Mouse (Mus musculus): ENCODE results near the gene Olfr351. TPM values are rescaled to one million over a fixed set of nuclear protein-coding genes. Genes with fewer than 3 reads are reported as not detected.

Olfr351 gene
- polyA plus RNA-seq (2015; fragmentation: Illumina TruSeq; extraction: RNeasy Lipid Tissue Mini Kit (QIAGEN cat#74804); ENCODE audit: insufficient read depth, low read depth, low replicate concordance): not detected

DNA sequence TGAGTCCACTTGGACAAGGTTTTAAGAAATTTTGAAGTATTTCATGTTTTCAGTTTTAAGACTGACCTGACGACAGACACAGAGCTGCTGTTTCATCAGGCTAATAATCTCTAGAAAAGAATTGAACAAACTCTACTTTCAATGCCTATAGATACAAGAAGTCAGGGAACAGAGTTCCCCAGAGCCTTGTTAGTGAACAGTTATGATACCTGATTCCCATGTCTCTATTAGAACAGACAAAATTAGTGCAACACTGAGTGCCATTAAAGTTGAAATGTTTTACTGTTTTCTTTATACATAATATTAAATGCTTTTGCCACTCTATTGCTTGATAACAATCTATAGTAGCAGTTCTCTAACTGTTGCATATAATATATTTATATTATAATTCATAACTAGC is at the start of gene Olfr351:
Olfr351 (minus strand) TSS at position 101 of the 400 bp plus-strand sequence.

DNA sequence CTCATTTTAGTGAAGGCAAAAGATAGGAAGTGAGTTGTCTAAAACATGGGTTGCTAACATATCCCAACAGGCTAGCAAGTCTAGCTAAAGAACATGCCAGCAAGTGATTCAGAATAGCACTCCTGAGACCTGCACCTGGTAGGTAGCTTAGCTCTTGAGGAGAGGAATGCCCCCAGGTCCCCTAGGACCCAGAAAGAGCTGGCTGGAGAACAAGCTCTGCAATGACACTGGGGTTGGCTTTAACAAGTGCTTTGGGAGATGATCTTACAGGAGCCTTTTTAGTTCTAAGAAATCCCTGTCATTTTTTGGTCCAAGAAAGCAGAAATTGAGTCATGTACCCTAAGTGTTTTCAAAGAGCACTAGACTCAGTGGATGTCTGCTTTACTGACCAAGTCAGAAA is 42.9 kb upstream of the Olfr351 start, which contains the start of gene Olfr354:
Olfr354 (plus strand) TSS at position 301 of the 400 bp plus-strand sequence.

GRCm38 (mm10) chr2:36892836-36893235 is 30.4 kb upstream of the Olfr351 start, which contains the start of gene Olfr353:
Olfr353 (minus strand) TSS chr2:36892936.

DNA sequence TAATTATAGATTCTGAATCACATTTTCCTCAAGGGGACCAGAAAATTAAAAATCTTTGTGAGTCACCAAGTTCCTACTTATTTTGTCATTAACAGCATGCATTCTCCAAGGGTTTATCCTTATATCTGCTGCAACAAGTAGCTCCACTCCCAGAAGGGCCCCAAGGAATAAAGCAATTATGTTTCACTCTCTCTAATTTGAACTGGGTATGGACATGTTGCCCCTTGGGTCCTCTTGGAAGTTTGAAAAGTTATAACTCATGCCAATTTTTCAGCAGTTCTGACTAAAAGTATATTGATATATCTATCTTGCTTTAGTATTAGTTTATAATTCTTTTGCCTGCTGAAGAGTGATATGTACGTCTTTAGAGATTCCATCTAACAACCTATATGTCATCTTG is 5.7 kb upstream of the Olfr351 start, which contains the start of gene Olfr352:
Olfr352 (plus strand) TSS at position 301 of the 400 bp plus-strand sequence.

DNA sequence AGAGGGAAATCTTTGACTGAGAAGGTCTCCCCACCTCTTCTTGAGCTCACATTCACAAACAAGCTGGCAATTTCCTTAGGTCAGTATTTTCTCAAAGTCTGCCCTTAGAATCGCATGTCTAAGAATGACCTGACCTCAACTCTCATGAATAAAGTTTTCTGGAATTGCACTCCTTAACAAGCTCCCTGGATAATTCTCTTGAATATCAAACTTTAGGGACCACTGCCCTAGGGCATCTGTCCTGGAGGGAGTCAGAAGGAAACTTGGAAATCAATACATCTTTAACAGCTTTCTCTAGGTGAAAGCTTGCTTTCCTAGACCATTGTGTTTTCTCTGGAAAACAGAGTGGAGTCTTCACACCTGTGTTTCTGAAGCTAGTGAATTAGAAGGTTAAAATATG is 16.4 kb downstream of the Olfr351 start, which contains the start of gene Olfr350:
Olfr350 (plus strand) TSS at position 301 of the 400 bp plus-strand sequence.

GRCm38 (mm10) chr2:36816932-36817331 is 45.5 kb downstream of the Olfr351 start, which contains the start of gene Olfr3:
Olfr3 (minus strand) TSS chr2:36817032.

Other genes with a start within 250 kb of the Olfr351 start
- gene Olfr345, start 222.6 kb downstream of the Olfr351 start, polyA plus RNA-seq (2015; fragmentation: Illumina TruSeq; extraction: RNeasy Lipid Tissue Mini Kit (QIAGEN cat#74804); ENCODE audit: insufficient read depth, low read depth, low replicate concordance): not detected
- gene Olfr346, start 176.9 kb downstream of the Olfr351 start, polyA plus RNA-seq (2015; fragmentation: Illumina TruSeq; extraction: RNeasy Lipid Tissue Mini Kit (QIAGEN cat#74804); ENCODE audit: insufficient read depth, low read depth, low replicate concordance): not detected
- gene Olfr347, start 130.8 kb downstream of the Olfr351 start, polyA plus RNA-seq (2015; fragmentation: Illumina TruSeq; extraction: RNeasy Lipid Tissue Mini Kit (QIAGEN cat#74804); ENCODE audit: insufficient read depth, low read depth, low replicate concordance): not detected
- gene Olfr348, start 78.4 kb downstream of the Olfr351 start, polyA plus RNA-seq (2015; fragmentation: Illumina TruSeq; extraction: RNeasy Lipid Tissue Mini Kit (QIAGEN cat#74804); ENCODE audit: insufficient read depth, low read depth, low replicate concordance): not detected
- gene Olfr50, start 72.1 kb downstream of the Olfr351 start, polyA plus RNA-seq (2015; fragmentation: Illumina TruSeq; extraction: RNeasy Lipid Tissue Mini Kit (QIAGEN cat#74804); ENCODE audit: insufficient read depth, low read depth, low replicate concordance): not detected
- gene Olfr3, start 45.6 kb downstream of the Olfr351 start, polyA plus RNA-seq (2015; fragmentation: Illumina TruSeq; extraction: RNeasy Lipid Tissue Mini Kit (QIAGEN cat#74804); ENCODE audit: insufficient read depth, low read depth, low replicate concordance): not detected
- not detected for gene Olfr350, start 16.4 kb downstream of the Olfr351 start, polyA plus RNA-seq (2015; fragmentation: Illumina TruSeq; extraction: RNeasy Lipid Tissue Mini Kit (QIAGEN cat#74804); ENCODE audit: insufficient read depth, low read depth, low replicate concordance)
- not detected for gene Olfr352, start 5.8 kb upstream of the Olfr351 start, polyA plus RNA-seq (2015; fragmentation: Illumina TruSeq; extraction: RNeasy Lipid Tissue Mini Kit (QIAGEN cat#74804); ENCODE audit: insufficient read depth, low read depth, low replicate concordance)
- not detected for gene Olfr353, start 30.3 kb upstream of the Olfr351 start, polyA plus RNA-seq (2015; fragmentation: Illumina TruSeq; extraction: RNeasy Lipid Tissue Mini Kit (QIAGEN cat#74804); ENCODE audit: insufficient read depth, low read depth, low replicate concordance)
- not detected for gene Olfr354, start 43.0 kb upstream of the Olfr351 start, polyA plus RNA-seq (2015; fragmentation: Illumina TruSeq; extraction: RNeasy Lipid Tissue Mini Kit (QIAGEN cat#74804); ENCODE audit: insufficient read depth, low read depth, low replicate concordance)
- gene Olfr355, start 66.2 kb upstream of the Olfr351 start, polyA plus RNA-seq (2015; fragmentation: Illumina TruSeq; extraction: RNeasy Lipid Tissue Mini Kit (QIAGEN cat#74804); ENCODE audit: insufficient read depth, low read depth, low replicate concordance): not detected
- not detected for gene Olfr356, start 74.5 kb upstream of the Olfr351 start, polyA plus RNA-seq (2015; fragmentation: Illumina TruSeq; extraction: RNeasy Lipid Tissue Mini Kit (QIAGEN cat#74804); ENCODE audit: insufficient read depth, low read depth, low replicate concordance)
- gene Olfr357, start 131.2 kb upstream of the Olfr351 start, polyA plus RNA-seq (2015; fragmentation: Illumina TruSeq; extraction: RNeasy Lipid Tissue Mini Kit (QIAGEN cat#74804); ENCODE audit: insufficient read depth, low read depth, low replicate concordance): not detected
- gene Olfr358, start 146.7 kb upstream of the Olfr351 start, polyA plus RNA-seq (2015; fragmentation: Illumina TruSeq; extraction: RNeasy Lipid Tissue Mini Kit (QIAGEN cat#74804); ENCODE audit: insufficient read depth, low read depth, low replicate concordance): not detected
- not detected for gene Olfr360, start 203.1 kb upstream of the Olfr351 start, polyA plus RNA-seq (2015; fragmentation: Illumina TruSeq; extraction: RNeasy Lipid Tissue Mini Kit (QIAGEN cat#74804); ENCODE audit: insufficient read depth, low read depth, low replicate concordance)
- not detected for gene Olfr361, start 226.6 kb upstream of the Olfr351 start, polyA plus RNA-seq (2015; fragmentation: Illumina TruSeq; extraction: RNeasy Lipid Tissue Mini Kit (QIAGEN cat#74804); ENCODE audit: insufficient read depth, low read depth, low replicate concordance)